Mouse (Mus musculus): ENCODE measurements around the gene Sult6b2. TPM values are rescaled to one million over a fixed set of nuclear protein-coding genes. Genes with fewer than 3 reads are reported as not detected.

Gene Sult6b2
- polyA plus RNA-seq, 1 experiment = 0.07 TPM

- H3K27me3 ChIP-seq (replicated peaks) = peaks cover 11% of the 10 kb centered on the region
- no peaks in the 10 kb centered on the region for H3K36me3 ChIP-seq (replicated peaks; ENCODE audit: low read length)
- H3K4me3 ChIP-seq (replicated peaks) = no peak overlapping the region
- H3K9me3 ChIP-seq = no peaks in the 10 kb centered on the region
- H3K4me1 ChIP-seq = peaks cover 4% of the 10 kb centered on the region; the same call in 1 of the 2 replicates
- TF ChIP-seq GATA1 (IDR thresholded peaks at IDR 0.05; ENCODE audit: borderline replicate concordance, low read length) (no peak), FLI1 (IDR thresholded peaks at IDR 0.05; ENCODE audit: low read length) (no peak)
Observed at GRCm38 (mm10) chr6:142837326-142837725, 33.0 kb upstream of the Sult6b2 start.

DNA sequence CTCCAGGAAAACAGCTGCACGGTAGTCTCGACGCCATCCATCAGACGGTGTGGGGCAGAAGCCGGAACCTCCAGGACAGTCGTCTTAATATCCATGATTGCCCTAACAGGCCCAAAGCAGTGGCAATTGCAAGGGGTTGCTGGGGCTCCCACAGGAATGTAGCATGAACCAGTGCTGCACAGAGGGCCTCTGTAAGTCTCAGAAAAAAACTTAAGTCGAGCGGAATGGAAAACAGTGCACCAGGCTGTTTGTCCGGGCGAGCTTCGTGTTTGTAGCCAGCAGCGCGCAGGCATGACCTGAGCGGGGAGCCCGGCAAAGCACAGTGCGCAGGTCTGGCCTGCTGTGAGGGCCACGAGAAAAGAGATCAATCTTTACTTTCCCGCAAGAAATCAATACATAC is 31.4 kb upstream of the Sult6b2 start:
- Histone ChIP-seq H3K4me3 (replicated peaks) (no peak overlapping the region), H3K4me1 (peaks cover 20% of the 10 kb centered on the region), H3K27me3 (replicated peaks) (peaks cover 15% of the 10 kb centered on the region), H3K9me3 (no peaks in the 10 kb centered on the region), H3K36me3 (replicated peaks; ENCODE audit: low read length) (no peaks in the 10 kb centered on the region)
- no peak for TF ChIP-seq GATA1 (IDR thresholded peaks at IDR 0.05; ENCODE audit: borderline replicate concordance, low read length)
- TF ChIP-seq FLI1 (IDR thresholded peaks at IDR 0.05; ENCODE audit: low read length) = no peak

DNA sequence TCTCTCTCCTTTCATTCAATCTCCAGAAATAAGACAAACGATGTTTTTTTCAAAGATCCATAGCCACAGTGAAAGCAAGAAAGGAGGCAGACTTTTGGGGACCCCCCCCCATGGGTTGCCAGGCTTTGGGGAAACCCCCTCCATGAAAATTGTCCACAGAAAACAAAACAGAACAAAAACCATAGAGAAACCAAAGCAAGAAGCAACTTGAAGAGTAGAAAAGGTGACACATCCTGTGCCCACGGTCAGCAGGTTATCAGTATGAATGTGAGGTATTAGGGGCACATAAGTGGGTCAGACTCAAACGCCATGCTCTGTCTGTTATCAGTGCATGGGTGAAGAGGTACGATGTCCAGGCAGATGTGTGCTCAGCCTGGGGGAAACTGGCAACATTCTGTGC is 30.6 kb upstream of the Sult6b2 start:
- no peaks in the 10 kb centered on the region for H3K36me3 ChIP-seq (replicated peaks; ENCODE audit: low read length)
- H3K9me3 ChIP-seq = no peaks in the 10 kb centered on the region
- no peak for TF ChIP-seq GATA1 (IDR thresholded peaks at IDR 0.05; ENCODE audit: borderline replicate concordance, low read length)
- TF ChIP-seq FLI1 (IDR thresholded peaks at IDR 0.05; ENCODE audit: low read length) = no peak
- H3K4me3 ChIP-seq (replicated peaks) = no peak overlapping the region
- H3K4me1 ChIP-seq = peaks cover 27% of the 10 kb centered on the region
- peaks cover 23% of the 10 kb centered on the region for H3K27me3 ChIP-seq (replicated peaks)

- H3K36me3 ChIP-seq (replicated peaks; ENCODE audit: low read length) = no peaks in the 10 kb centered on the region
- peaks cover 27% of the 10 kb centered on the region for H3K4me1 ChIP-seq
- peaks cover 39% of the 10 kb centered on the region for H3K27me3 ChIP-seq (replicated peaks)
- H3K9me3 ChIP-seq = no peaks in the 10 kb centered on the region
- peak overlapping the region; percentile 60 for H3K4me3 ChIP-seq (replicated peaks)
- TF ChIP-seq FLI1 (IDR thresholded peaks at IDR 0.05; ENCODE audit: low read length) = no peak
- TF ChIP-seq GATA1 (IDR thresholded peaks at IDR 0.05; ENCODE audit: borderline replicate concordance, low read length) = no peak
Observed at GRCm38 (mm10) chr6:142831706-142832105, 27.4 kb upstream of the Sult6b2 start.

GRCm38 (mm10) chr6:142831243-142831642 is 26.9 kb upstream of the Sult6b2 start:
- H3K27me3 ChIP-seq (replicated peaks) = peaks cover 39% of the 10 kb centered on the region
- no peaks in the 10 kb centered on the region for H3K9me3 ChIP-seq
- TF ChIP-seq FLI1 (IDR thresholded peaks at IDR 0.05; ENCODE audit: low read length) (no peak), GATA1 (IDR thresholded peaks at IDR 0.05; ENCODE audit: borderline replicate concordance, low read length) (no peak; the same call in 2 of the 3 replicates)
- H3K4me1 ChIP-seq = peaks cover 27% of the 10 kb centered on the region
- H3K36me3 ChIP-seq (replicated peaks; ENCODE audit: low read length) = no peaks in the 10 kb centered on the region
- H3K4me3 ChIP-seq (replicated peaks) = peak overlapping the region; percentile 50

DNA sequence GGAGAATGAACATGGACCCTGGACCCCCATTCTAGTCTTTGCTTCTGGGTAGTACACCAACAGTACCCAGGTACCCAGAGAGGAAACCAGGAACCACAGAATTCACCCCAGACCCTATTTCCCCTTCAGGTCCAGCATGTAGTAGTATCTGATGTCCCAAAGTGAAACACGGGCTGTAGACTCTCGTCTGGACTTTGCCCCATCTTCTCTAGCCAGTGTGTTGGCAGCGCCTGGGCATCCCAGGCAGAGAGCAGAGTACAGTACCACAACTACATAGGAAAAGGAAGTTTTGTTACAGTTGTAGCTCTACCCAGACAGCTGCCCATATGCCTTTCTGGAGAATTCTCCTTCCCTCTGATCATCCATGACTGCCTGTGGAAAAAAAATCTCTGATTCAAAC is 25.9 kb upstream of the Sult6b2 start:
- Histone ChIP-seq H3K36me3 (replicated peaks; ENCODE audit: low read length) (no peaks in the 10 kb centered on the region), H3K4me1 (peaks cover 27% of the 10 kb centered on the region), H3K27me3 (replicated peaks) (peaks cover 39% of the 10 kb centered on the region), H3K4me3 (replicated peaks) (no peak overlapping the region), H3K9me3 (no peaks in the 10 kb centered on the region)
- TF ChIP-seq GATA1 (IDR thresholded peaks at IDR 0.05; ENCODE audit: borderline replicate concordance, low read length) = no peak
- TF ChIP-seq FLI1 (IDR thresholded peaks at IDR 0.05; ENCODE audit: low read length) = no peak

GRCm38 (mm10) chr6:142825449-142825848 is 21.1 kb upstream of the Sult6b2 start:
- peaks cover 2% of the 10 kb centered on the region; the same call in 1 of the 2 replicates for H3K9me3 ChIP-seq
- TF ChIP-seq FLI1 (IDR thresholded peaks at IDR 0.05; ENCODE audit: low read length) = no peak
- TF ChIP-seq GATA1 (IDR thresholded peaks at IDR 0.05; ENCODE audit: borderline replicate concordance, low read length) = no peak
- H3K27me3 ChIP-seq (replicated peaks) = peaks cover 26% of the 10 kb centered on the region
- no peaks in the 10 kb centered on the region for H3K36me3 ChIP-seq (replicated peaks; ENCODE audit: low read length)
- H3K4me1 ChIP-seq = peaks cover 4% of the 10 kb centered on the region
- no peak overlapping the region for H3K4me3 ChIP-seq (replicated peaks)

GRCm38 (mm10) chr6:142823008-142823787 is 18.9 kb upstream of the Sult6b2 start:
- peaks cover 14% of the 10 kb centered on the region for H3K27me3 ChIP-seq (replicated peaks)
- H3K4me1 ChIP-seq = no peaks in the 10 kb centered on the region; the same call in 1 of the 2 replicates
- peaks cover 6% of the 10 kb centered on the region; the same call in 1 of the 2 replicates for H3K9me3 ChIP-seq
- no peak overlapping the region for H3K4me3 ChIP-seq (replicated peaks)
- no peak for TF ChIP-seq FLI1 (IDR thresholded peaks at IDR 0.05; ENCODE audit: low read length)
- TF ChIP-seq GATA1 (IDR thresholded peaks at IDR 0.05; ENCODE audit: borderline replicate concordance, low read length) = no peak
- H3K36me3 ChIP-seq (replicated peaks; ENCODE audit: low read length) = no peaks in the 10 kb centered on the region

DNA sequence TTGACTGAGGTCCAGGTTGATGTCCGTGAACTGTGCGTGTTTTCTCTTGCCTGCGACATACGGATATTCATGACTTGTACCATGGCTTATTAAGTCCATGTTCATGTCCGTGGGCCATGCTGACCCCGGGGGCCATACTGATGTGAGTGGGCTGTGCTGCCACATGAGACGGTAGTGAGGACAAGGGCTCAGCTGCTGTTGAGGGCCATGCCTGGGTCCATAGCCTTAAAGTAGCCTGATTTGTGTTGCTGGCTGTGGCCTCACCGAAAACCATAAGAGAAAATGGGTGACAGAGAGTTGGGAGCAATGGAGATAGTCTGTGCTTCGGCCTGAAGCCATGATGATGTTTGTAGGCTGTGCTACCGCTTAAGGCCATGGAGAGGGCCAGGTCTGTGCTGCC is 14.0 kb upstream of the Sult6b2 start:
- no peaks in the 10 kb centered on the region for H3K36me3 ChIP-seq (replicated peaks; ENCODE audit: low read length)
- no peak for TF ChIP-seq GATA1 (IDR thresholded peaks at IDR 0.05; ENCODE audit: borderline replicate concordance, low read length)
- no peak for TF ChIP-seq FLI1 (IDR thresholded peaks at IDR 0.05; ENCODE audit: low read length)
- peaks cover 18% of the 10 kb centered on the region for H3K27me3 ChIP-seq (replicated peaks)
- H3K9me3 ChIP-seq = peaks cover 6% of the 10 kb centered on the region; the same call in 1 of the 2 replicates
- no peak overlapping the region for H3K4me3 ChIP-seq (replicated peaks)
- H3K4me1 ChIP-seq = peaks cover 22% of the 10 kb centered on the region

GRCm38 (mm10) chr6:142815513-142815912 is 11.2 kb upstream of the Sult6b2 start:
- Histone ChIP-seq H3K36me3 (replicated peaks; ENCODE audit: low read length) (no peaks in the 10 kb centered on the region), H3K4me3 (replicated peaks) (no peak overlapping the region), H3K4me1 (peaks cover 28% of the 10 kb centered on the region), H3K27me3 (replicated peaks) (peaks cover 31% of the 10 kb centered on the region), H3K9me3 (peaks cover 3% of the 10 kb centered on the region; the same call in 1 of the 2 replicates)
- no peak for TF ChIP-seq FLI1 (IDR thresholded peaks at IDR 0.05; ENCODE audit: low read length)
- TF ChIP-seq GATA1 (IDR thresholded peaks at IDR 0.05; ENCODE audit: borderline replicate concordance, low read length) = no peak
